Mouse (Mus musculus) adrenal gland, adult 18-20 months (tissue): ENCODE data around the gene Eps15. TPM values are rescaled to one million over a fixed set of nuclear protein-coding genes. Genes with fewer than 3 reads are reported as not detected.

Experiments used
- DNase-seq, 2 experiments: peaks; one replicate each; pipeline ENCODE4 v3.0.0; 2021 to 2022; ENCODE audit warnings: low spot score in 2 of 2
- total RNA-seq, 2 experiments: library from RNA; stranded (reverse); gene quantifications; 1 replicate in 1 of 2; 2 replicates in 1 of 2; pipeline ENCODE4 v1.2.3; 2021

The Eps15 gene
- total RNA-seq, 2 experiments from 2014 or later, result 64.3 to 71.3 TPM

DNA sequence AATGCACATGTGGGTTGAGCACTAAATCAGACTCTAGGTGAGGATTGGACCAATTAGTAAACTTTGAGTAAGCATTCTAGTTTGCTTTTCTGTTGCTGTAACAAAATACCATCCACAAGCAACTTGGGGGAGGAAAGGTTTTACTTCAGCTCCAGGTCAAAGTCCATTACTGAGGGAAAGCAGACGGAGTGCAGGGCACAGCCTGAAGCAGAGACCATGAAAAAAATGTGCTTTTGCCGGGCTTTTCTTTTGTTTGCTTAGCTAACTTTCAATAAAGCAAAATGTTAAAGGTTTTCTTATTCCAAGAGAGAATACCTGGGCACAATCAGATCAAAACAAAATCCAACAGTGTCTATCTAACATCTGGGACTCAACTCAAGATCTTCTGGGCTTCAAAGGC lies 13.3 kb upstream of the Eps15 start:
- no peak for DNase-seq

DNA sequence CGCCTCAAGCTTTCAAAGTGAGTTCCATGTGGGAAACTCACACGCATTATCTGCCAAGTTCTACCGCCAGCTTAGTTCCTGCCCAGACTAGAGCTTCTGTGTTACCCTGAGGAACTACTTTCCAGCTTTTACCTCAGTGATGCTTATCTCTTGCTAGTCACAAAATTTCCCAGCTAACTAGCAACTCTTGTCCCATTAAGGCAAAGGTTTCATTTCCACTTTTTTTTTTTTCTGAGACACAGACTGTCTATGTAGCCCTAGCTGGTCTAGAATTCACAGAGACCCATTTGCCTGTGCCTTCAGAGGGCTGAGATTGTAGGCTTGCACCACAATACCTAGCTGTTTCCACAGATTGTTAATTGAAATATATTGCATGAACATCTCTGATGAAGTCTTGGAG lies 12.6 kb upstream of the Eps15 start:
- DNase-seq, result no peak

DNA sequence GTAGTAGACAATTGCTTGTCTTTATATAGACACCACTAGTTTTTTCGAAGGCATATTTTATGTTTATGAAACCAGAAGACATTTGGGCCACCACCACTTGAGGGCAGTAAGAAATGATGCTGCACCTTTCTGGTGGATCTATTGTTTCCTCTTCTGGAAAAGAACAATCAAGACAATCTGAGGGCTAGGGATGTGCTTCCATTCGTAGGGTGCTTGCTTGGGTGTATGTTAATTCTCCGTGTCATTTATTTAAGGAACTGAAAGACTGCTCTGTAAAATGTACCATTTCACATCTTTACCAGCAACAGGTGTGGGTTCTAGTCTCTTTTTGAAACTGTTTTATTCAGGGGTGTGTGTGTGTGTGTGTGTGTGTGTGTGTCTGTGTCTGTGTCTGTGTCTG lies 11.2 kb upstream of the Eps15 start:
- no peak for DNase-seq

DNA sequence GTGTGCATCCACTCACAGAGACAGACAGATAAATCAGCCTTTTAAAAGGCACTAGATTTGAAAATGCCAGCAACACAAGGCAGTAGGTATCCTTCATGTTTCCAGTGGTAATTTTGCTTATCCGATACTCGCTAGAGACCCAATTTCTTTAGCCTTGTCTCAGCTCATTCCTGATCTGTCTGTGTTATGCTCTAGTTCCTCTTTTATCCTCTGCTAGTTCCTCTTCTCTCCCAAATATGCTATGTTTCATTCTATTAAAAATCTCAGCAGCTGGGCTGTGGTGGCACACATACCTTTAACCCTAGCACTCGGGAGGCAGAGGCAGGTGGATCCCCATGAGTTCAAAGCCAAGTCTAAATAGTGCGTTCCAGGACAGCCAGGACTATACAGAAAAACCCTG lies 8.3 kb upstream of the Eps15 start:
- DNase-seq, result no peak

DNA sequence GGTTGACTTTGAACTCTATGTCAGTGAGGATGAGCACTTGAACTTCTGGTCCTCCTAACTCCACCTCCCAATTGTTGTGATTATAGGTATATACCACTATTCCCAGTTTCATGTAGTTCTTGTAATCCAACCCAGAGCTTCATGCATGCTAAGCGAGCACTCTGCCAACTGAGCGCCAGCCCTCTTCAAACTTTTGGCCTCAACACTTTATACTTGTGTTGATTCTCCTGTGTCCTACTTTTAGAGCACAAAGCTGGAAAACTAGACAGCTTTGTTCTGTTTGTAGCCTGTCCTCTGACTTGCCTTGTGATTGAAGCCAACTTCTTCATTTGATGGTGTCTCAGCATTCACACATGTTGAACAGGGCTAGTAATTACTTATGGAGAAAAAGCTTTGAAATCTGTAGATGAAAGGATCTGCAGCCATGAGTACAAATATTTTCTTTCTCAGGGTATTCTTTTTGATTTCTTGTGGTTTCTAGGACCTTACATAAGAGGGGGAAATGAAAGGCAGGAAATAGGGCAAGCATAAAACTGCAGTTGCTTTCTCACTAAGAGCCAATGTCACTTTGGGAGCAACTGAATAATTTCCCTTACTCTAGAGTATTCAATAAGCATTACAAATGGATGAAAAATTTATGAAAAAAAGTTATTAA lies 6.4 kb upstream of the Eps15 start:
- no peak for DNase-seq

DNA sequence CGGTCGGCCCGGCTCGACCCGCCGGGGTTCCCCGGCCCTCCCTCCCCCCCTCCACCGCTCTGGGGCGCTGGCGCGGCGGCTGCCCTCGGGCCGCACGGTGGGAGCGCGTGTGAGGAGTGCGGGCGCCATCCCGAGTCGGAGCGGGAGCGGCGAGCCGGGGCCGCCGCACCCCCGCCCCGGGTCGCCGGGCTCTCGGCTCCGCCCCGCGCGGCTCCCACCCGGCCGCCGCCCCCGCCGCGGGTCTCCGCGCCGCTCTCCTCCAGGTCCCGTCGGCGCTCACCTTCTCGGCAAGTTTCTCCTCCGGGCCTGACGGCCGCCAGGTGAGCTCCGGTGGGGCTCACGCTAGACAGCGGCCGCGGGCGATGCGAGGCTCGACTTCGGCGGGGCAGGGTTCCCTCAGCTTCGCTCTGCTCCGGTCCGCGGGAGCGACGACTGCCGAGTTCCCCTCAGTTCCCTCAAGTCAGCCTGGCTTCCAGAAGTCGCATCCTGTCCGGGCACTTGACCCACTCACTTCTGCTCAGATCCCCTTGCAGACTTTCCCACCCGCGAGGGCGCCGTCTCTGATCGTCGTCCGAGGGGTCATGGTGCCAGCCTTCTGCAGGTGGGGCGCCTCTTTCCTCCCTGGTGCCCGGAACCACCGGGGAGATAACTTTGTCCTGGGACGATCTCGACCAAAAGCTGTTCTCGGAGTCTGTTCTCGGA lies 542 bp downstream of the Eps15 start:
- no peak for DNase-seq

DNA sequence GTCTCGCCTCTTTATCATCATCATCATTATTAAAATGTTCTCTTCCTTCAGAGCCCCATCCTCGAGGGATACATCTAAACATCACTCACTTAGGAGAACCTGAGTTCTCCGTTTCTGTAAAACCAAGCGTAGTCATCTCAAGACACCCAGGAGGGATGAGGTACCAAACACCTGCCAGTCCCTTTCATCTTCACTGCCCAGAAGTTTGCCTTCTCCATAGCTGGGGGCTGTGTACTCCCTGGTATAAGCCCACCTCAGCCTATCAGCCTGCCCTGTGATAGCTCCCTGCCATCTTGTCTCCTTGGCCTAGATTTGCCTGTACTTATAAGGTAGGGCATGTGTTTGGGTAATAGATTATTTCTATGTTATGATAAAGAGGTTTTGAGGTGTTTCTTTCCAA lies 1.1 kb downstream of the Eps15 start:
- no peak for DNase-seq

DNA sequence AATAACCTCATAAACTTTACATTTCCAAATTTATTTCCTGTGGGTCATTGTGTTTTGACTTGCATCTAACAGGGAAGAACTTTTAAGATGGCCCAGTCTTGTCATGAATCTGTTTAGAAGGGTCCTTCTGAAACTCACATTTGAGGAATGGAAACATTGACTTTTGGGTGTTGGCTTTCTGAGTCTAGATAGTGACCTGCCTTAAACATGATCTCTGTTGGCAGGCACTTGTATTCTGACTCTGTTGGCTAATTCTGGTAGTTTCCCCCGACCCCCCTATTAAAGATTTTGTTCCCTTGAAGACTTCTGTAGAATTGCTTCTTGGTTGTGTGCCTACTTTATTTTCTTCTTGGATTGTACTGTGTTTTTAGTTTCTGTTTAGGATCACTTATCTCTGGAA lies 1.9 kb downstream of the Eps15 start:
- no peak for DNase-seq

DNA sequence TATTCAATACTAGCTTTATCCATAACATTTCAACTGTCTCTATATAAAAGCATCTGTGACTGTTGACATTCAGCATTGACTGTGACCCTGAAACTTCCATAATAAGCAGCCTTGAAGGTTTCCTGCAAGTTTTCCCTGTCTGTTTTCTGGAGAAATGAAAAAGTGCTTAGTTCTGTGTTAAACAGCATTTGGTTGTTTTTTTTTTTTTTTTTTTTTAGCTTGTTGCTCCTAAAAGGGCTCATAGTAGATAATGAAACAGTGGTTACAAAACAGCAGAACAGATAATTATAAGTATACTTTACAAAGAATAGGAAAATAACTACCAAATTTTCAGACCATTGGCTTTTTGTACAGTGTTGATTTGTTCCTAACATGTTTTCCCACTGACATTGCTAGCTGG lies 14.6 kb downstream of the Eps15 start:
- no peak for DNase-seq

DNA sequence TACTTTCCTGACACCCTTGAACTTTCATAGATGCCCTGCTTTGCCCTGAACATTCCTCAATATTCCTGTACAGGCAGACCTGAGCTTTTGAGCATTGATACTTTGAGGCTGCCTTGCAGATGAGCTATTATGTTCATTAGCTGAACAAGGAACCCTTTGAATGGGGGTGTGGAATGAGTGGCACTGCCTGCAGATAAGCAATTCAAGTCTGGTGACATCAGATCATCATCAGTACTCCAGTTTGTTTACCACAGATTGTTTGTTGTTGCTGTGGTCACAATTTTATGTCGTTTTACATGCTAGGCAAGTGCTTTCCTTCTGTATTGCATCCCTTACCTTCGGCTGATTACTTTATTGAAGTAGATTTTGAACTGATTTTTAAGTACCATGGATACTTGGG lies 16.4 kb downstream of the Eps15 start:
- no peak for DNase-seq

DNA sequence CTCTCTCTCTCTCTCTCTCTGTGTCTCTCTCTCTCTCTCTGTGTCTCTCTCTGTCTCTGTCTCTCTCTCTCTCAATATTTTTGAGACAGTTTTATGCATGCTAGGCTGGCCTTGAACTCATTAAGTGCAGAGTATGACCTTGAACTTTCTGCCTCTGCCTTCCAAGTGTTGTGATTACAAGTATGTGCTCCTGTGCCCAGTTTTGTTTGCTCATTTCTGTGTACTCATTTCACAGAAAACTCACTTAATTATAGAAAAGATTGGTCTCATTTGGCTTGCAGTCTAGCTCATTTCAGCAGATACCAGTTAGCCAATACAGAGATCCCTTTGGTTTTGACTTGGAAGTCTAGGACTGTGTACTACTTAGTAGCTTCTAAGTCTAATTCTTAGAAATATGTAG lies 19.1 kb downstream of the Eps15 start:
- no peak for DNase-seq

DNA sequence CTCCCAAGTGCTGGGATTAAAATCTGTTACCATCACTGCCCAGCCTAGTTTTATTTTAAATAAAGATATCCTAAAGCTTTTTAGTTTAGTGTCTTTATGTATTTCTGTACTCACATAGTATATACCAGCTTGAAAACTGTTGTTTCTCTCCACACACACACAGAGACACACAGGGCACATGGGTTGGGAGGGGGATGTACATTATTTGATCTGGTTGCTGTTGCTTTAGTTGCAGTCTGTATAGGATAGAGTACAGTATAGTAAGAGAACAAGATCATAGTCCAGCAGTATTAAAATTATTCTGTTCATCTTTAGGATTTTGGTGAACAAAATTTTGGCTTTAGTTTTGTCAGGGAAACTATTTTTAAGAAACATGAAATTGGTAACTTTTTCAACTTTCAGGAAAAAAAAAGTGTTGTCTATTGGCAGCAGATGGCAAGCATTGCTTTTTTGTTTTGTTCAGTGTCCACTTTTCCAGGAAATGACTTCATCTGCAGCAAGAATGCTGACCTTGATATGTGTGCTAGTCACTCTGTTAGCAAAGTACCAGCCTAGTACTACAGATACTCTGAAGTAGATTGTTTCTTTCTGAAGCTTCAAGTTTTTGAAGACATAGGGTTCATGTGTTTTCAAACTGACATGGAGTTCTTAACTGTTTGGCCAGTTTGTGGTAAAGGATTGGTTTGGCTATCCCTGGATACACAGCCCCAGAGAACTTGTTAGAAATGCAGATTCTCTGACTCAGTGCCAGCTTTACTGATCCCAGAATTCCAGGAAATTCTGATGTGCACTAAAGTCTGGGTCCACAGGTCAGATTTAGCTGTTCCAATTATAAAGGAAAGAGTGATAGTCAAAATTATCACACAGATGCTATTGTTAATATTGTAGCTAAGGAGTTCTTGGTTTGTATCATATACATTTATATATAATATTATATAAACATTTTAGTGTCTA lies 37.1 kb downstream of the Eps15 start:
- DNase-seq, result no peak

DNA sequence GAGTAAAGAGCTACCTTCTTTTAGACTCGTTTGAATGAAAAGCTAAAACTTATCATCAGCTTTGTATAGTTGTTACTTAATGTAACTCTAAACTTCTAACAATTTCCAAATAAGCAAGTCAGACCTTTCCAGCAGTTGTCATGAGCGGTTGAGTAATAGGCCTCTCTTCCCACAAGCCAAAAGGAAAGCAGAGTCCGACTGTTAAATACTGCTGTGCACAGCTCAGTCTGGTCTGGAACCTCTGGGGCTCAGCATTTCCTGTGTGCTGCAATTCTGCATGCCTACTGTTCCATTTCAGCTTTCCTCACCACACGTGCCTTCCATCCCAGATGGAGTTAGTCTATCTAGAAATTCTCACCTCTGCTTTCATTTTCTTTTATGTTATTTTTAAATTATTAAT lies 56.7 kb downstream of the Eps15 start:
- DNase-seq, result no peak

DNA sequence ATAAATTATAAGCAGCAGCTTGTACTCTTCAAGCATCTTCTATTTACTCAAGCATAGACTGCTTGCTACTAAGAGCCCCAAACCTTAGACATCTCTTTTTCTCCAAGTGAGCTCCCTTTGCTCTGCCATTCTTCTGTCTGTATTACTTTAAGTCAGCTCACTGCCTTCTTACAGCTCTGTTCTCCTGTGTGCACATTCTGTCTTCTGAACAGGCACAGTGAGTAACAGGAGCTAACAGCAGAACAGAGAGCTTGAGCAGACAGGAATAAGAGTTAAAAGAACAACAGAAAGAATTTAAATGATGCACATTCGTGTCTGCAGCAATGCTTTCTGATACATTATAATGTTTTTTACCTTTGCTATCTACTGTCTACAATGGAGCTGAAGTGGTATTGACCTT lies 61.2 kb downstream of the Eps15 start:
- DNase-seq, result no peak

DNA sequence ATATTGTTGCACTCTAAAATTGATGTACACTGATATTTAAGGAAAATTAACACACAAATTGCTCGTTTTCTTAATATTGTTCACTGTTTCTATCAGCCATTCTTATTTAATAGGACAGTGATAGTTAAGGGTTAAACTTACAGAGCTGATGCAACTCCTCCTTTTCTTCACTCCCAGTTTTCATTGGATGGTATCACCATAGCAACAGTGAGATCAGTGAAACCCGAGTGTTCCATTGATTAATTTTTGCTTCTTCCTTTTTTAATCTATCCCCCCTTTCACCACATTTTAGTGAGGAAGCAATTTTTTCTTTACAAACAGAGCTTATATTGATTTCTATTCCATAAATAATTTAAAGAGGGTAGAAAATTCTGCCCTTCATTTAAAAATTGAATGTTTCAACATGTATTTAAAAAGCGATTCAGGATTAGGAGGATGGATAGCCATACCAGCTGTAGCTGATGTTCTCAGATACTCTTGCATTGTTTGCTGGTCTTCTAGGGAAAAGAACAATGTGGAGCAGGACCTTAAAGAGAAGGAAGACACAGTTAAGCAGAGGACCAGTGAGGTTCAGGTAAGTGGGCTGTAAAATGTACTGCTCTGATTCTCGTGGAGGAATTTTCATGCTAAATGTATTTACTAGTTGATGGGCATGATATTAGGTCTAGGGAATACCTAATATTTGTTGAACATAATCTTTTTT lies 62.9 kb downstream of the Eps15 start:
- DNase-seq, result no peak

DNA sequence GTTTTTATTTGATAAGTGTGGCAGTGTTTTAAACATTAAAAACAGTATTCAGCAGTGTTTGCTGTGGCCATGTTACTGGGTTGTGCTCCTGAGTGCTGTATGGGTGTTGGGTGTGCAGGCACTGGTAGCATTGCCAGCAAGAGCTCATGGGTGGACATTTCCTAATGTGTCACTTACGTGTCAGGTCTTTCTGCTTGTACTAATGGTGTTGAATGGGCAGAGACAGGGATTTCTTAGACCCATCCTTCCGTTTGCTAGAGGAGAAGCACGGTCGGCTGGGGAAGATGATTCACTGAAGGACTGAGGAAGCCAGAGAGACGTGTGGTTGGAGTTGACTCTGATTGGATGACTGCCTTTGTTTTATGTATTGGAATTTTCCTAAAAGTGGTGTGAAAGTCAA lies 63.8 kb downstream of the Eps15 start:
- DNase-seq, result no peak

DNA sequence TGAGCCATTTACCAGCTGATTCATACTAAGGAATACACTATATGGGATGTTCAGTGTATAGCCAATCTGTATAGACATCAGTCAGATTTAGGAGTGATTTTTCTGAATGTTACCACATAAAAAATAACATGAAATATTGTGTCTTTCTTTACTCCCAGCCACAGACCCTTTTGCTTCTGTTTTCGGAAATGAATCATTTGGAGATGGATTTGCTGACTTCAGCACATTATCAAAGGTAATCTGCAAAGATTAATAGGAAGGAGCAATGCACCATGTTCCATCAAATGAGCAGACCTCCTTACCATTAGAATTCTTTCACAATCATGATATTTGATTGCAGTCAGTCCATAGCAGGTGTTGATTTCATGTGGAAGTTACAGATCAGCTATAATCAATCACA lies 98.0 kb downstream of the Eps15 start:
- DNase-seq, result no peak

DNA sequence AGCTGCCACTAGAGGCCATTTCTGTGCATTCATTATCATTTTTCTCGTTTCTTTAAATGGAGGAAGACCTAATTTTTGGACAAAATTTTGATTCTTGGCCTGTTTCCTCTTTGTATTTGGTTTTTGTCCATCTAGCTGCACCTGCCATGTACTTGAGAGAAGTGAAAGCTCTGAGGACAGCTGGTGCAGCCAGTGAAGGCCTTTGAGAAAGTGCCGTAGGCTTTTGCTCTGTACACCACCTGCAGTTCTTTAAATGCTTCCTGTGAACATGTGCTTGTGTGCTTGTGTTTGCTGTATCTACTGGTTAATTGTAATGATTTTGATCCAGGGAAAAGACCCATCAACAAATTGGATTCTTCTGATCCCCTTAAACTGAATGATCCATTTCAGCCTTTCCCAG lies 102.4 kb downstream of the Eps15 start:
- DNase-seq, result no peak

DNA sequence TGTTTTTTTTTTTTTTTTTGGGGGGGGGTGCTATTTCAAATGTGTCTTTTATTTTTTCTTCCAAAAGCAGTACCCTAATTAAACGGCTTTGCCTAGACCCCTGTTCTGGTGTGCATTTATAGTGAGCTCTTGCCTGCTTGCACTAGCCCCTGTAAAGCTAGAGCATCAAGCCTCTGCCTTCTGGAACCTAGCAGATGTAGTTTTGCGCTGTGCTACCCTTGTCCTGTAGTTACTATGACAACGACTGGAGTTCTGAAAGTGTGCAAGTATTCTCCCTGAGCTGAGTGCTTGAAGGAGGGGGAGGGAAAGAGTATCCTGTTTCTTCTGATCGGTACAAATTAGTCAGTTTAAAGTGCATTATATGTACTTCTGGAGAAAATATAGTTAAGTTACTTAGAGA lies 105.5 kb downstream of the Eps15 start:
- DNase-seq, result no peak

DNA sequence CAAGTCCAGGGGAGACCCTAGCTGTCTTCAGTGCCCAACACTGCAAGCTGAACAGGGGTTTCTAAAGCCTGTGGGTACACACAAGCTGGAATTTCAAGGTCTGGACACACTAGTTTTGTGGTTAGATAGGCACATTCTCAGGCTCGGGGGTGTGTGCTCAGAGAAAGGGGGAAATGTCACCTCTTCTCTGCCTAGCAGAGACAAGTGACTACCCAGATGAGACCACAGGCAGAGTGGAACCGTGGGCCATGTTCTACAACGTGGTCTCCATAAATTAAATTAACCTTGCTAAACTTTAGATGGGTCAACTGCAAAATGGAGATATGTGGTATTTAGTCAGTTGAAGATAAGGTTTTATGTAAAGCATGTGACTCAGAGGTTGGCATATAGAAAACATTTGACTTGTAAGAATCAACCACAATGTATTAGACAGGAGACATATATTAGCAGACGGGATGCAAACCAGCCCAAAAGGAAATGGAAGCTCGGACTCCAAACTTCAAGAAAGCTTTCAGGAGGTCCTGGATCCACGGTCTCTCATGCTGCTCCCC lies 113.2 kb downstream of the Eps15 start:
- DNase-seq, result no peak

DNA sequence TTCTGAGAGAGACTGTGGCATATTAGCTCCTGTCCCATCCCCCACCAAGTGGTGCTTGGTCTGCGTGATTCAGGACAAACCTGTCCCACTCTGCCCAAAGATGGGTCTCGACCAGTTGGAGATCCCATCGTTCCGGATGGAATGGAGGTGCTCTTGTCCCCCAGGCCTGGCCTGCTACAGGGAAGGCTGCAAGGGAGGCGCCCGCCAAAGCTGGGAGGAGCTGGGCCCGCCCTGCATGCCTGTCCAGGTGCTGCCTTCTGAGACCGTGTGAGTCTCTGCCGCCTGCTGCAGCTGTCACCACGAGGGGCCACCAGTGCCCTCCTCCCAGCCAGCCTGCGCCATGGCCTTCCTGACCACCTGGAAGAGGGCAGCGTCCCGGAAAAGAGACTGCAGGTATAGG lies 113.8 kb downstream of the Eps15 start:
- DNase-seq, result no peak
